Mouse (Mus musculus) thymus, postnatal 10 days (tissue): ENCODE measurements around the gene Rere.
A peak's percentile ranks its signal among the peaks of the same experiment; 100 is the strongest.
"Not testable (repeated sequence)": the region's sequence is repeated elsewhere in the genome, so short reads cannot be mapped to it uniquely, and the experiment has no call there.

Experiments
- DNase-seq, 2 experiments: peaks; one replicate each; pipeline ENCODE4 v3.0.0; 2021; ENCODE audit warnings: low spot score in 2 of 2

The Rere gene

DNA sequence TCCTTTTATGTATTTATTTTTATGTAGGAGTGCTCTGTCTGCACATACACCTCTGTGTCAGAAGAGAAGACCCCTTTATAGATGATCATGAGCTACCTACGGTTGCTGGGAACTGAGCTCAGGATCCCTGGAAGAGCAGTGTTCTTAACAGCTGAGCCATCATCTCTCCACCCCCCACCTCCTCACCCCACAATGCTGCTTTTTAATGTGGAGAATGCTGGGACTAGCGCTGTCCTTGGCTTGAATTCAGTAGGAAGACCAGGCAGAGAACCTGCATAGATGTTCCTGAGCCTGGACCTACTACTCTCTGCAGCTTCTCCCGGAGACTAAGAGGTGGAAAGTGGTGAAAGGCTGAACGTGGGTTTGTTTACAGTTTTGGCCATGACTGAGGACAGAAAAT is 269.9 kb downstream of the Rere start:
- no peak for DNase-seq

DNA sequence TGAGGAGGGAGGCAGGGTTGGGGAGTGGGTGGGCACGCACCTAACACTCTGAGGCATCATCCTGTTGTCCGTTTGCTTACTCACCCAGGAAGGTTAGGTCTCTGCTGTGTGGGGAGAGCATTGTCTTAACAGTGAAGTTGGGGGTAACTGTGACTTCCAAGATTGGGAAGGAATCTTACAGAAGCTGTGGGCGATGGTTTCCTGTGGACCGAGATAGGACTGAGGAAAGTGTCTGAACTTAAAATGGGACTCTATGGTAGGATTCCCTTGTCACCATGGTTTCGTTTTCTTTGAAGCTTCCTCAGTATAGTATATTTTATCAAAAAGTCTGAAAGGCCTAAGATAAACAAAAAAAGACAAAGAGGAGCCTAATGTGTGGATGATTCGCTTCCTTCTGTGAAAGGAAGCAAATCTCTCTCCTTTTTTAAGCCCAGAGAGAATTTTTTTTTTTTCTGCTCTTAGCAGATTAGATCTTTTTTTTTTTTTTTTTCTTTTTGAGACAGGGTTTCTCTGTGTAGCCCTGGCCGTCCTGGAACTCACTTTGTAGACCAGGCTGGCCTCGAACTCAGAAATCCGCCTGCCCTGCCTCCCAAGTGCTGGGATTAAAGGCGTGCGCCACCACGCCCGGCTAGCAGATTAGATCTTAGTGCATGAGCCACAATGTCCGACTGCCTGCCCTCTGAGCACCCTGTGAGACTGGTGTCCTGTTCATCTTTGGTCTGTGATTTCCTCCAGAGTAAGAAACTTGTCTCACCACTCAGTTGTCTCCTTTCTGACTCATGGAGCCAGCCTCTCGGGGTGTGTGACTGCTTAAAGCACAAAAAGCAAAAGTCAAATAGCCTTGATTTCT is 271.5 kb downstream of the Rere start:
- DNase-seq = no peak

DNA sequence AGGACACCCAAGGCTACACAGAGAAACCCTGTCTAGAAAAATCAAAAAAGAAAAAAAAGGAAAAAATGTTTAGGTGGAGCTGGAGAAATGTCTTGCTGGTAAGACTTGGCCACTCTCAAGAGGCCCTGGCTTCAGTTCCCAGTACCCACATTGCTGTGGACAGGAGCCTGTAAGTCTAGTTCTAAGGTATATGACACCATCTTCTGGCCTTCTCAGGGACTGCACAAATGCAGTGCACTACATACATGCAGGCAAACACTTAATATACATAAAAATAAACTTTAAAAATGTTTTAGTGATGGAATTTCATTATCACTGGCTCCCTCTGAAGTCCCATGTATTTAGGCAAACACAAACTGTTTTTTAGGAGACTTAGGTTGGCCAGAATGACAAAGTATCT is 274.3 kb downstream of the Rere start:
- no peak for DNase-seq

DNA sequence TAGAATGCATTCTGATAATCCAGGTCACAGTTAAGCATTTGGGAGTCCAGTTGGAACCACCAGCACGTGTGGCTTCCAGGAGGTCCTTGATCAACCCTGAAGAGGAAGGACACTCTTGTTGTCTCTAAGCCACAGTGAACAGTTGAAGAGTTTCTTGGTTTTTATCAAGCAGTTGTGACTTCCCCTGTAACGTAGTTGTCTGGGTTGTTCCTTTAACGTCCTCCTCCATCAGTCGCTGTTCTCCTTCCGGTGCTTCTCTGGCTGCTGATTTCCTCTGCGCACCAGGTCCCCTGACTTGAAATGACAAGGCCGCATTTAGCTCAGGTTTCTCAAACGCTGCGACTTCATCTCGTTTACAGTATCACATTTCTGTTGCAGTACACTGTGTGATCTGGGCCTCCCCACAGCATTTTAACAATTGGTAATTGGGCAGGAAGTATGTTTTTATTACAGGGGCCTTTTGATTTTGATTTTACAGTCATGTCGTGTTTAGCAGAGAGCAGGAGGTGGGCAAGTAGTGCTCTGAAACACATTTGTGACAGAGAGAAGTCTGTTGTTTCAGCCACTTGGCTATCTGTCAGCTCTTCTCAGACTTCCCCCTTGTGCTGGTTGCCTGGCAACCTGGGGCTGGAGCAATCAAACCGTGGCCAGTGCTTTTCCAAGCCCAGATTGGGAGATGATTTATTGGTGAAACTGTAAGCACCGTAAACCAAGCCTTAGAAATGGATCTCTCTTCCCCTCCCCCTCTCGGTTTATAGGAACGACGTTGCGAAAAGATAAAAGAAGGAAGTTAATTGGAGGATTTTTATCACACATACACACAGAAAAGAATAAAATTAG is 275.2 kb downstream of the Rere start:
- DNase-seq = peak; percentile 55 to 60

DNA sequence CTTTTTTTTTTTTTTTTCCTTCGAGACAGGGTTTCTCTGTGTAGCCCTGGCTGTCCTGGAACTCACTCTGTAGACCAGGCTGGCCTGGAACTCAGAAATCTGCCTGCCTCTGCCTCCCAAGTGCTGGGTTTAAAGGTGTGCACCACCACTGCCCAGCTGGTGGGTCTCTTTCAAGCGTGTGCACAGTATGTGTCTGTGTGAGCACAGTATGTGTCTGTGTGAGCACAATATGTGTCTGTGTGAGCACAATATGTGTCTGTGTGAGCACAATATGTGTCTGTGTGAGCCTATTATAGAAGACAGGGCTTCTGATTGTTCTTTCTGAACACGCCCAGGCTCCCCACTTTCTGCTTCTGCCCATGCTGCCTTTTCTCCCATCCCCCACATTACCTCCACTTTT is 275.8 kb downstream of the Rere start:
- not testable (repeated sequence) for DNase-seq

DNA sequence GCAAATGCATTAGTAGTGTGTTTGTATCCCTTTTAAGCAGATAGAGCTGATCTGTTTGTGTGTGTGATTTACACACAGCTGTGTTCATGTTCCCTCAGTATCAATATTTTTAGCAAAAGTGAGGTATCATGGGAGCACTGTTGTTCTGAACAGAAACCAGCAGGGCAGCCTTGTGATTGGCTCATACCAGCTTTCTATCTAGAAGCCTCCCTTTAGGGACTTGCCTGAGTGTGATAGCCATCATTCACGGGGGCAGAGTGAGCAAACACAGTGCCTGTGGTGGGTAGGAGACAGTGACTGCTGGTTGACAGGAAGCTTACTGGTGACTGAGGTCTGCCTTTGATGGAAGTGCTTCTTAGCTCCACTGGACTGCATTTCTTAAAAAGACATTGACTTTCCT is 276.5 kb downstream of the Rere start:
- DNase-seq = peak; percentile 32 to 37

DNA sequence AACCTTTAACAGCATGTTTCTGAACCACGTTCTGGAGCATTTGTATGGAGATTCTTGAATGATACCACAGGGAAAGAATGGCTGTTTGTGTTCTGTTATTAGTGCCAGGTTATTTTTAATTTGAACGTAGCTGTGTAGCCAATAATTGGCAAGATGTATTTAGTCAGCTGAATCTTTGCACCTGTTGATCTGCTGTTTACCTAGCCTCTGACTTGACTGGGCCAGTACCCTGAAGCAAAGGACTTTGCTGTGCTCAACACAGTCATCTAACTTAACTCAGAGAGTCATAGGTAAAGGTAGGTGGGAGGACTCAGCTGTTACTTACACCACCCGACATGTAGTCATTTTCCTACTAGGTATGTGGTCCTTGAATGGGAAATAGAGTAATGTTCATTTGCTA is 278.1 kb downstream of the Rere start:
- no peak for DNase-seq

DNA sequence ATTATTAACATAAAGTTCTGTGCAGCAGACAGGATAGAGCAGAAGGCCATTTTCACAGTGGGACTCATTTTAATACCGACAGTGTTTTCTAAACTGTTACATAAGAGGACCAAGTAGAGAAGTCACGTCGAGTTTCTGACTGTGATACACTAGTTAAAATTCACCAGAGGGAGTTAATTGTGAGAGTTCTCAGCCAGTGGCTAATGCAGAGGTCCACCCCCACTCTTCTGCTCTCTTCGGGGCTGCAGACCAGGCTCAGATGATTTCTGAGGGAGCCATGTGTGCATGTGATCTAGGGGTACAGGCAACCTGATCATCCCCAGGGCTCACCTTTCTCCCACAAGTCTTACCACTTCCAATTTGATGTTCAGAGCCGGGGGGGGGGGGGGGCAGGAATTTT is 281.8 kb downstream of the Rere start:
- DNase-seq = no peak

DNA sequence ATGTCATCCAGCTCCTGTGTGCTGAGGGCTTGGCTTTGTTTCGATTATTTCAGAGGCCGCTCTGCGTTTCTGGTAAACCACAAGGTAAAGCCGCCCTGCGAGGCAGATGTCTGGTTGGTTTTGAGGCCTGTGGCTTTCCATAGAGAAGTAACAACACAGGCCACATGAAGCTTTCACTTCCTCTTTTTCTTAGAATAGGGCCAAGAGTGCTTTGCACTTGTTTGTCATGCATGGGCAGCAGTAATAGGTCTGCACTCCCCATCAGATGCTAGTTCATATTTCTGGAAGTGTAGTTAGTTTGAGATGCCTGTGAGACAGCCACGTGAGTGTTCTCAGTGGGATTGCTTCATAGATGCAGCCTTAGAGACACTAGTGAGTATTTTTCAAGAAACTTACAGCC is 284.7 kb downstream of the Rere start:
- peak; percentile 43 to 59 for DNase-seq

DNA sequence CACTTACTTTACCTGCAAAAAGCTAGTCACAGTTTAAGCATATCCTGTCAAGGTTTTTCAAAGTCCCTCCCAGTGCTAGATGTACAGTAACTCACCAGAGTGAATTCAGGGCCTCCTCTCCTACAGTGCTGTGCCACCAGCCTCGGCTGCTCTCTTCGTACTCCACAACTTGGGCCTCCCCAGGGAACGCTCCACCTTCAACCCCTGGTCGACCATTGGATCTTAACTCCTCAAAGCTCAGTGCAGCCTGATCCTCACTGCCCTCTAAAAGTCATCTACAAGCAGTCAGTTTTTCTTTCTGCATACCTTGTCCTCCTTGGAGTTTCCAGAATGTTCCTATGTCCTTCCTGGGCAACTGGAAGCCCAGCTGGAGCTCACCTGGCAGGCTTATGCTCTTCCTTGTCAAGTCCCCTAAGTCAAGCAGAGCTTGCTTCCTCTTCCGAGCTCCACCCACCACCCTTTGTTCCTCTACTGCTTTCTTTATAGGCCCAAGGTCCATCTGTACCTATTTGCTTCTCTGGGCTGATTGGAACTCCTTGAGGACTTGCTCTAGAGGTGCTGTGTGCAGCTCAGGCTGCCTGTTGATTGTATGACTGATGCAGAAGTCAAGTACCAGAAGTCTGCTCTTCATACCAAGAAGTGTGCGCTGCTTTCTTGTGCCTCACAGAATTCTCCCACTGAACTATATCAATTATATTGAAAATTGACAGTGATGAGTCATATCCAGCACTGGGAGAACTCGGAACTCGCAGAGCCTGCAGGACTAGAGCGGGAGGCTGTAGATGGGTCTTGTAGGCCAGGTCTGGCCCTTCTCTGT is 287.1 kb downstream of the Rere start:
- DNase-seq = peak in 1 of 2 experiments; percentile 11

DNA sequence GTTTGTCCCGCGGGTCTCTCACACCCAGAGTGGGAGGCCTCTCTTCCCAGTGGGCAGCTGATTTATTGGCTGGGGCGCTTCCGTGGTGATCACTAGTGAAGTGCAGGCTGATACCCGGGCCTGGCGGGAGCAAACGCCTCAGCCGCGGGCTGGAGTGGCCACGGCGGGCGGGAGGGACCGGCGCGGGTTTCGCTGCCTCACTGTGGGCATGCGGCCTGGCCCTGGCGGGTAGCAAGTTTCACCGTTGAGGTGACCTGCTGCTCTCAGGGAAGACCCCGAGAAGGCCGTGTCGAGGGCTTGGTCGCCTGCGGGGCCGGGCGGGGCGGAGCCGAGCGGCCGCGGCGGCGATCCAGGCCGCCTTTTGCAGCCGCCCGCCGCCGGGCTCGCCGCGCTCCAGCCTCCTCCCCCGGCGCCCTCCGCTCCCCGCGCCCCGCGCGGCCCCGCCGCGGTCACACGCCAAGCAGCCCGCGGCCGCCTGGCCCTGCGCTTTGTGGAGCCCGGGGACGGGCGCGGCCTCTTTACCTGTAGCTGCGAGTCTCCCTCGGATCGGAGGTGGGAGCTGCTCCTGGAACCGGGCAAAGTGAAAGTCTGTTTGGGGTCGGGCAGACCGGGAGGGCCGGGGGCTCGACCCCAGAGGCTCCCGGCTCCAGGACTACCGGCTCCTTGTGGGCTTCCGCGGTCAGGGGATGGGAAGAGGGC is 287.8 kb downstream of the Rere start:
- DNase-seq = peak; percentile 38 to 39

DNA sequence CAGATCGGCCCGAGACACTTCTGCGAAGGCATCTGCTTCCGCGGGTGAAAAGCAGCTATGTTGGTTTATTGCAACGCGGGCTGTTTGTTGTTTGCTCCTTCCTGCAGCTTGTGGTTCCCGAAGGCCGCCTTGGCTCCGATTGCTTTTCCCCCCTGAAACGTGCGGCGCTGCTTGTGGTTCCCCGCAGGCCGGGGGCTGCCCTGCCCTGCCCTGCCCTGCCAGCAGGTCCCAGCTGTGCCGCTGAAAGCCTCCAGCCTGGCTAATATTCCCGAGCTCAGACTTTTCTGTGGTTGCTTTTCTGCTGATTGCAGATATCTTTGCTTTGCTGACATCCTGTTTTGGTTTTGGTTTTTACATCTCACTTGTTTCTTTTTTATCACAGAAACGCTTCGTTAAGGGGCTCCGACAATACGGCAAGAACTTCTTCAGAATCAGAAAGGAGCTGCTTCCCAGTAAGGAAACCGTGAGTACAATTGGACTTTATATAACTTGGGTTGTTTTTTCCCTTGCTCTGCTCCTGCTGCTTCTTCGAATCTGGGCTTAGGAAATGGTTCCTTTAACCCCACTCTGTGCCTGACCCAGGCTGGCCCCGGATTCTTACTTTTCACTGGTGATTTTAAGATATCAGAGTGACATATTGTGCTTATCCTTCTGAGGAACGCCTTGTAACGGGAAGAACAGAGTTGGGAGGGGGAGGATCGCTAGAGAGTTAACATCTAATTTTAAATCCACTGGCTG is 288.6 kb downstream of the Rere start:
- DNase-seq = no peak

DNA sequence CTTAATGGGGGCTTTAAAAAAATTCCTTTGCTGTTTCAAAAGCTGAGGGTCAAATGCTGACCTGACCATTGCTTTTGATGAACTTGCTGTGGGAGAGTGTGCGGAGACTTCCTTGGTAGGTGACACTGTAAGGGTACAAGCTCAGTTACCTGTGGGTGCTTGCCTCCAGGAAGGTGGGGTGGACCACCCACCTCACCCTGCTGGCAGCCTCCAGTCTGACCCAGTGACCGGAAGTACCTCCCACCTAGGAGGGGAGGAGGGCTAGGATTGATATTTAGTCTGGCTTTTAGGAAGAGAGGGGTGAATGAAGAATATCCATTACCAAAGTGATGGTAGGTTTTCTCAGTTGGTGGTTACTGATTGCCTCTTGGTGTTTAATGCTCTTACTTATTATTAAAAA is 289.3 kb downstream of the Rere start:
- DNase-seq = no peak

DNA sequence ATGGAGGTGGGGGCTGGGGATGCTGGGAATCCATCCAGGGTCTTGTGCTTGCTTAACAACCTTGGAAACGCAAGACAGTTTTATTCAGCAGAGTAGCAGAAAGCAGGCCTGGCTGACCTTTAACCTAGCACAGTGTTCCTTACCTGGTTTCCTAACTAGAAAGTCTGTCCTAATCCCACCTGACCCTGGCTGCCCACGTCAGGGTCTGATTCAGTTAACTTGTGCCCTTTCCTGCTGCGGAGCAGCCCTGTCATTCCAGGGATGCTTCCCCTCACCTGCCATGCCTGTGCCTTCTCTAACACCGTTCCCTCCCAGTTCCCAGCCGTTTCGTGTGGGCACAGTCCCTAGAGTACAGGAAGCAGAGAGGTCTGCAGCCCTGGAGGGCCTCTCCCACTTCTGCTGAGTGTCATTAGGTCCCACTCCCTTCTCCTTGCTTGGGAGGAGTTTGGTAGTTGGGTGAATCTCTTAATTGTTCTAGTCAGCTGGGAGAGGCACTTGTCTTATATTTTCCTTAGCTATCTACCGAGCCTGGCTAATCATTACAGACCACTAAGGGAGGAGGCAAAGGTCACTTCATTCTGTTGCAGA is 290.8 kb downstream of the Rere start:
- DNase-seq = no peak

DNA sequence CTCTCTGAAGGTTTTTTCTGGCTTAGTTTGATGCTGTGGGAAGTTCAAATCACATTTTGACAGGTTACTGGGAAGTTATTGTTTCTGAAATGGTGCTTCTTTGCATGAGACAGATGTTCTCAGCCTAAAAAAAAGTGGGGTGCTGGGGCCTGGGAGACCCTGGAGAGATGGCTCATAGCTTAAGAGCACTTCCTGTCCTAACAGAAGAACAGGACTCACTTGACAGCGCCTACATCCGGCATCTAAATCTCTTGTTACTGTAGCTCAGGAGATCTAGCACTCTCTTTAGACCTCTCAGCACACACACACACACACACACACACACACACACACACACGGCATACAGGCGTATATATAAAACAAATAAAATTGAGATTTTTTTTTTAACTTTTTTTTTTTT is 291.5 kb downstream of the Rere start:
- DNase-seq = no peak

DNA sequence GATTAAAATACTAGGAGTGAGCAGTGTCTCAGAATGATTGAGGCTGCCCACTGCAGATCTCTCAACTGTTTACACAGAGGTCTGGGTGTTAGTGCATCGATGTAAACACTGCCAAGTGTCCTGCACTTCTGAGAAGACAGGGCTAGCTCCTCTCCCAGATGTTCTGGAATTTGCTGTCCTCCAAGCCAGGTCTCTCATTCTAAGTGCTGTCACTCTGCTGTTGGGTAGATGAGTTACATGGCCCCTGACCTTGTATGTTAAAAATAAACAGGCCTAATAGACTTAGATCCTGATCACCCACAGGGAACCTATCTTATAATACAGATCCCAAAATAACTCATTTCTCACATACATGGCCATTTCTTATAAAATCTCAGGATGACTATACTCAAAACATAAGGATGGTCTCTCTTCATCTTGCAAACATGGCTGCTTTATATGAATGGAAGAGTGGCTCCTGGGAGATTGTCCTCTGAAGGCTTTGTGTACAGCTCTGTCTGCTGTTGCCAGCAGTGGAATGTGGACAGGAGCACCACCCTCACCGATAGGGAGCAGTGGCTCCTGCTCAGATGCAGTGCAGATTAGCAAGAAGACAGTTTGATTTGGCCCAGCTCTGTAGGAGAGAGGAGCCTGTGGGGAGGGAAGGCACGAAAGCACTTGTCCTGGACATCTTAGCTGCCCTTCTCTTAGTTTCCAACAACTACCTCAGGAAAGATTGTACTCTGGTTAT is 294.1 kb downstream of the Rere start:
- no peak for DNase-seq

DNA sequence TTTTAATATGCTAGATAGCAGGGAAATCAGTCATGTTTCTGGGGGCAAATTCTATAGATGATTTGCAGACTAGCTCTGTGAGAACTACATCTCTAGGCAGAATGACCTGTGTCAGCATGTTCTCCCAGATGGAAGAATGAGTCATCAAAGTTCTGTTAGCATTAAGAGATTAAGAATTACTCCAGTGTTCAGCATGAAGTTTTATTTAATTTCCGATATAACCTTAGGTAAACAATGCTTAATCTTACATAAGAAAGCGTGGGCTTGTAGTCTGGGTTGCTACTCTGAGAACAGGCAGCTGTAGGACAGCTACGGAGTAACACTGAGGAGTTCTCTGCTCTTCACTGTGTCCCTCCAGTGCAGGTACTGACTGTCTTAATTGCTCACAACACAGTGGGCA is 294.9 kb downstream of the Rere start:
- no peak for DNase-seq

DNA sequence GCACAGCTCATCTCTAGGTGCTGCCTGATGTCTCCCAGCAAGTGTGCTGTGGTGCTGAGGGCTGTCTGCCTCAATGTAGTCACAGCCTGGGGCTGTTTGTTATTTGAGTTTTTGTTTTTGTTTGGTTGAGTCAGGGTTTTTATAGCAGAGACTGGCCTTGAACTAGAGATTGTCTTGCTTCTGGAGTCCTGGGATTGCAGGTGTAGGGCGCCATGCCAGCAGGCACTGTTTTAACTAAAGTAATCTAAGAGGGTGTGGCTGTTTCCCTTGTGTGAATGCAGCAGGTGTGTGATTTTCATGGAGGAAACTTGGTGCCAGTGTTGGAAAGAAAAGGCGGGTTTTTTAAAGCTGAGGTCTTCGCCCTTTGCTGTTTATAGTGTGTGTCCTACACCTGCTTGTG is 296.6 kb downstream of the Rere start:
- no peak for DNase-seq

DNA sequence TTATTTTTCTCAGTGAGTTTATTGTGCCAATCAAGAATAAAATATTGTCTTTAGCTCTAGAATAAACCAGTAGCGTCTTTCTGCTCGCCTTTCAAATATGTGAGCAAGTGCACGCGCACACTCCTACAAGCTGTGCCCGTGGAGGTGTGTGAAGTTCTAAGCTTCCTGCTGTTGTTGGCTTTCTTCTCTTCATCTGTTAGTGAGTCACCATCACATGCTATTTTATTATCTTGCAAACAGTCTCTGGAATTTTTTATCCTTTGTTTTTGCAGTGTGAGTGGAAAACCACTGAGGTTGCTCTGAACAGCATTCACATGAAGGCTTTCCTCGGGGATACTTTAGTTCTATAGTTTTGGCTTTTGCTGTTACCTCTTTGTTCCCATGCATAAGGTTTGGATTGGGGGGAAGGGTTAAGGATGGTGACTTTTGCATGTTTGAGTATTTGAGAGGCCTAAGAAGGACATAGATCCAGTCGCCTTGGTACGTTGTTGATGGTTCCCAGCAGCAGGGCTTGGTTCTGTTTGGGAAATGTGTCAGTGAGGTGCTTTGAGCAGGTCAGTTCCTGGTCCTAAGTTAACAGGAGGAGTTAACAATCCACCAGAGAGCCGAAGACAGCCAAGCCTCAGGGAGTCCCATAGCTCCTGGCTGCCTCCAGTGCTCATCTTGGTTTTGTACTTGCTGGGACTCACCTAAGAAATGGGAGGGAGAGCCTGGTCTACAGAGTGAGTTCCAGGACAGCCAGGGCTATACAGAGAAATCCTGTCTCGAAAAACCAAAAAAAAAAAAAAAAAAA is 300.7 kb downstream of the Rere start:
- no peak for DNase-seq
